Mouse (Mus musculus) mature B cell (primary cell): ENCODE measurements around the gene Mex3b.

Experiments
- in situ Hi-C: fragments of 300-500 bp; cut with MboI; formaldehyde crosslinking; loops from 2 replicates; pipeline ENCODE4 v1.14.3; 2019

Mex3b gene

DNA sequence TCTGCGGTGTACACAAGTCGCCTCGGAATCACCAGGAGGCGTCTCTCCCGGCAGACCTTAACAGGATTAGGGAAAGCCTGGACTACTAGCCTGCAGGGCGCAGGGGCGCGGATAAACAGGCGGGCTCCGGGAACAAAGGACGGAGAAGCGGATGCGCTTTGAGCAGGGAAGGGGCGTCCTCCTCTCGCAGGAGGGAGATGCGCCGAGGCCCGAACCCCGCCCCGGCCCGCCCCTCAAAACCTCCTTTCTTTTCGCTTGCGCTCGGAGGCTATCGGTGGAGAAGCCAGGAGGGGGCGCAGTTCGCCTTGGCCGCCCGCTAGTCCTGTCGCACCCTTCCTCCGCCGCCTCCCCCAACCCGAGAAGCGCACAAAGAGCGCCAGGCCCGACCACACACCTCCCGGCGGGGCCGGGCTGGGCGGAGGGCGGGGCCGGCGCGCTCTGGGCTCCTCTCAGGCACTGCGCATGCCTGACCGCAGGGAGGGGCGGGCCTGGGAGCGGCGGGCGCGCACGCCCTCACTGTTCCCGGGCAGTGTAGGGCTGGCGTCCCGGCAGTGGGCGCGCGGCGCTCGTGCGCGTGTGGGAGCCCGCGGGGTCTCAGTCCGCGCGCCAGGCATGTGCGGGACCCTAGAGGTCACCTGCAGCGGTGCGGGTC is 1.2 kb upstream of the Mex3b start:
- in situ Hi-C loops: loop anchor here (10.0 to 25.0 kb wide), 2 partner anchors 619 to 796 kb away; no protein-coding TSS in a partner anchor

DNA sequence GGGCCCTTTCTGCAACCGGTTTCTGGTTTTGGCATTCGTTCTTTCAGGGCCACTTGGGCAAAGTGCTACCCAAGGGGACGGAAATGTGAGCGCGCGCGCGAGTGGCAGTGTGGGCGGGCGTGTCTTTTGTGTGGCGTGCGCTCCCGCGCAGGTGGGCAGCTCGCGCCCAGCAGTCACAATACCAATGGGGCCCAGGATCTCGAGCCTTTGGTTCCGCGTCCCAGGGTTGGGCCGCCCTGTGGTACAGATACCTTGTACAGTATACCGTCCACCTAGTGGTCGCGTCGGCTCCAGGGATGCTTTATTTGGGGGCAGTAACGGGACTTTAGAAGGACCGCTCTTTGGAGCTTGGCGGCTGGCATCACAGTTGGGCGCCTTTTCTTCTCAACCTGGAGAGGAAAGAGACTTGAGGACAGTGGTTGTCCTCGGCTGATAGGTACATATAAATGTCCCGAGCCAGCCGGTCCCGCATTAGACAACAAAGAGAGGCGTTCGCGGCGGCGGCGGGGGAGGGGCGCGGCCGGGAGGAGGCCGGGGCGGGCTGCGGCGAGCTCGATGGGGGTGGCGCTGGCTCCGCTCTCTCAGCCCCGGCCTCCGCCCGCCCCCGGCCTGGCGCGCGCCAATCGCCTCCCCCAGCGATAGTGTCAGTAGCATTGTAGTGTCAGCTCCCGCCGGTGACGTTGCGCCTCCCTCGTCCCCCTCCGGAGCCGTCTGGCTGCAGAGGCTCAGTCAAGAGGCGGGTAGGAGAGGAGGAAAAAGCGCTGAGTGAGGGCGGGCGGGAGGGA is 455 bp upstream of the Mex3b start:
- in situ Hi-C loops: loop anchor here (10.0 to 25.0 kb wide), 2 partner anchors 618 to 796 kb away; no protein-coding TSS in a partner anchor

DNA sequence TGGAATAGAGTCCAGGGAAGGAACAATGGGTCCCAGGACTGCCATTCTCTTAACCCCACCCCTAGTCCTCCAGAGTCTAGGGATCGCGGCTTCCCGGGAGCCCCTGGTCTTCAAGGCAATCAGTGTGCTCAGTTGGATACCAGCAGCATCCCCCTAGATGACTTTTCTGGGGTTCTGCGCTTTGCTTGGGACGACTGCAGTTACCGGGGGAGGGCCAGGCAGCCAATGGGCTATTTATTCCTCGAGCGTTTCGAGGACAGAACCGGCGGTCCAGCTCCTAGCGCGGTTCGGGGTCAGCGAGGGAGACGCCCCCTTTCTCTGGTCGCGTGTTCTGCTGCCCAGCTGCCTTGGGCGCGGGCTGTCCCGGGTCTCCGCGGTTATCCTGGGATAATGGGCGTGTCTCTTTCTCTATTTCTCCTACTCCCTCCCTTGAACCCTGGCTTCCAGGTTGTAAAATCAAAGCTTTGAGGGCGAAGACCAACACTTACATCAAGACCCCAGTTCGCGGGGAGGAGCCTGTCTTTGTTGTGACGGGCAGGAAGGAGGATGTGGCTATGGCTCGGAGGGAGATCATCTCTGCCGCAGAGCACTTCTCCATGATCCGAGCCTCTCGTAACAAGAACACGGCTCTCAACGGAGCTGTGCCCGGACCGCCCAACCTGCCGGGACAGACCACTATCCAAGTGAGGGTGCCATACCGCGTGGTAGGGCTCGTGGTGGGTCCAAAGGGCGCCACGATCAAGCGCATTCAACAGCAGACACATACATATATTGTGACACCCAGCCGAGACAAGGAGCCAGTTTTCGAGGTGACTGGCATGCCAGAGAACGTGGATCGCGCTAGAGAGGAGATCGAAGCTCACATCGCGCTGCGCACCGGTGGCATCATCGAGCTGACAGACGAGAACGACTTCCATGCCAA is 1.4 kb downstream of the Mex3b start:
- in situ Hi-C loops: loop anchor here (10.0 to 25.0 kb wide), 2 partner anchors 616 to 794 kb away; no protein-coding TSS in a partner anchor

GRCm38 (mm10) chr7:82869231-82870147 is 2.4 kb downstream of the Mex3b start:
- in situ Hi-C loops: loop anchor here (10.0 to 25.0 kb wide), 2 partner anchors 615 to 793 kb away; no protein-coding TSS in a partner anchor

DNA sequence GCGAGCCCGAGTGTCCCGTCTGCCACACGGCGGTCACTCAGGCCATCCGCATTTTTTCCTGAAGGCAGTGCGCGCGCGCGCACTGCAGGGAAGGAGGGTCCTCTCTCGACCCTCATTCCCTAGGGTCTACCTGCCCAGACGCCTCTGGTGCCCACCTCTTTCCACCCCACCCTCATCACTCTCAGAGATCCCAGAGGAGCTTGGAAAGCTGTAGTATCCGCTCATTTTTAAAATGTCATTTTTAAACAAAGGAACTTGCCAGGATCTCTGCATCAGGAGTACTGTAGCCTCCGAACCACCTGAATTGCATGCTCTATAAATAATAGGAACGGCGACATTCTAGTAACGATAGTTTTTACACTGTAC is 3.0 kb downstream of the Mex3b start:
- in situ Hi-C loops: loop anchor here (25.0 kb wide), 1 partner anchor 792 kb away; no protein-coding TSS in a partner anchor

GRCm38 (mm10) chr7:82876551-82876950 is 9.4 kb downstream of the Mex3b start:
- in situ Hi-C loops: no loop called here

DNA sequence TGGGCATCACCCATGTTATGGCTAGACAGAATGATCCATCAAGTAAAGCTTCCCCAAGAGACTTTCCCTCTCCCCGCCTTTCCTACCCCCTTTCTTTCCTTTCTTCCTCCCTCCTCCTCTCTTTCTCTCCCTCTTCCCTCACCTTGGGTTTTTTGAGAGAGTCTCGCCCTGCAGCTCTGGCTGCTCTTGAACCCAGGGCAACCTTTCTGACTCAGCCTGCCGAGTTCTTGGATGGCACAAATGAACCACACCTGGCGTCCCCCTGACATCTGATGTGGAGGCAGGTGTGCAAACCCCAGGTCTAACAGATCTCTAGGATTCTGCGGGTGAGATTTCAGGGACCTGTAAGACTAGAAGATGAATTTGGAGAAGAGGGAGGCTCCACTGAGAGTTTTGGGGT is 12.9 kb downstream of the Mex3b start:
- in situ Hi-C loops: no loop called here

GRCm38 (mm10) chr7:82880700-82881099 is 13.6 kb downstream of the Mex3b start:
- in situ Hi-C loops: no loop called here

DNA sequence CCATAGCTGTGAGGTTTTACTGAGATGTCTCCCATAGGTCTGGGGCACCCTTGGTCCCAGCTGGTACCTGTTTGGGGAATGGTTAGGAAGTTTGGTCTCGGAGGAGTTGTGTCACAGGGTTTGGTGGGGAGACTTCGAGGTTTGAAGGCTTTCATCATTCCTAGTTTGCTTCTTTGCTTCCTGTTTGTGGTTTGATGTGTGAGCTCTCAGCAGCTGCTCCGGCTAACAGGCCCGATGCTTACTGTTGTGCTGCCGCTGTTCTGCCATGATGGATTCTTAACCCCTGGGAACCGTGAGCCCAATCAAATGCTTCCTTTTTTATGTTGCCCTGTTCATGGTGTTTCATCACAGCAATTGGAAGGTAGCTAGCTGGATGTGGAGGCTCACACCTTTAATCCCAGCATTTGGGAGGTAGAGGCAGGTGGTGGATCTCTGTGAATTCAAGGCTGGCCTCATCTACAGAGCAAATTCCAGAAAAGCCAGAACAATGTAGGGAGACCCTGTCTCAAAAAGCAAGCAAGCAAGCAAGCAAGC is 23.3 kb downstream of the Mex3b start:
- in situ Hi-C loops: no loop called here

GRCm38 (mm10) chr7:82890875-82891515 is 23.9 kb downstream of the Mex3b start:
- in situ Hi-C loops: no loop called here

DNA sequence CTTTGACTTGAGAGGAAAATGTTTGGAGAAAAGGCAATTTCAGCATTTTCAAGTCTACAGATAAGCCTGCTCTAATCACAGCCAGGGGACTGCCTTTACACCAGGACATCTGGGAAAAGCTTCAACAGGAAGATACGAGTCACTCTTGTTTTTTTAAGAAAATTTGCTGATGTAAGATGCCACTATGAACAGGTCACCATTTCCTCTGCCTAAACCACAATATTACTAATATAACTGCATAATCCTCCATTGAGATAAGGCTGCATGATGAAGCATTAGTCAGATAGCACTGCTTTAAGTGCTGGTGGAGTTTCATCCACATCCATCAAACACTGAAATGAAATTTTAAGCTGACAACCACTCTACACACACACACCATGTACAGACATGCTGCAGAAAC is 27.2 kb downstream of the Mex3b start:
- in situ Hi-C loops: no loop called here

GRCm38 (mm10) chr7:82895606-82896005 is 28.5 kb downstream of the Mex3b start:
- in situ Hi-C loops: no loop called here

DNA sequence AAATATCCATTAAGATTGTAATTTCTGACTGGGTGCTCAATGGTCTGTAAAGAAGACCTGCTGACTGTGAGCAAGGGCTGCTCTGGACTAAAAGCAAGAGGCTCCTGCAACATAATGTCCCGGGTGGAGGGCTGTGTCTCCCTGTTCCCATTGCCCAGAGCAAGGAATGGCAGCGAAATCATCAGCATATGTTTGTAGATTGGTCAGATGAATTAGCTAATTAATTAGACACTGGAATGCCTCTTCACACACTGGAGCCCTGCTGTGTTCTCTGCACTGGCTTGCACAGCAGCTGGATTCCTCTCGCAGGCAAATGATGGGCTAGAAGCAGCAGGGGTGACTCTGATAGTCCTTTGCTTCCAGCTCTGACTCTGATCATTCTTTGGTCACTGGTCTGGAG is 29.6 kb downstream of the Mex3b start:
- in situ Hi-C loops: no loop called here

DNA sequence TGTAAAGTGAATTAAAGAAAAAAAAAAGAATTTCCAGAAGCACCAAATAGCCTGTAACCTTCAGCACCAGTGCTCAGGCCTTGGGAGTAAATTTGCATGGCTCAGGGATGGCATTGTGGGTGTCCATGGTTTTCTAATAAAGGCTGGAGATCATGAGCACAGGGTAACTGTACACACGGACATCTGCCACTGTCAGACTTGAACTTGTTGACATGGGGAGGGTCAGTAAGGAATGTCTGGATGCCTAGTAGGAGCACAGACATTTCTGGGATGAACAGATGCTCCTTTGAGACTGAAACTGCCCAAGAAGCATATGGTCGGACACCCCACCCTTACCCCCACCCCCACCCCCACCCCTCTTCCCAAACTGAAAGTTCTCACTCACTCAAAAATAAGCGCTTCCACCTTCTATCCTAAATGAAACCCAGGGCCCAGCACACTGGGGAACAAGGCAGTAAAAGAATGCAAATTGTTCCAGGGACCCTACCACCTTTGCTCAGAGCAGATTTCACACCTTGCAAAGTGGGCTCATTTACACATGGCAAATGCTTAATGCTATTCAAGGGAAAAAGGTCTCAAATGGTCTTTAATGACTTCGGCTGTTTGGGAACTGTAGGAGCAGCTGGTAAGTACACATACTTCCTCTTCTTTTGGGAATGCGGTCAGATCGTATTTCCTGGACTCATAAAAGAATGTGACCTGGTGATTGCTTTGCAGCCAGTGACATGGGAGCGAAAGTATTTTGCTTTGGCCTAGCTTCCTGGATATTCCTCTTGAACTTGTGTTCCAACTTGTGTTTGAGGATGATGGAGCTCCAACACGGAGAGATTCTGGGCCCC is 32.5 kb downstream of the Mex3b start:
- in situ Hi-C loops: no loop called here

DNA sequence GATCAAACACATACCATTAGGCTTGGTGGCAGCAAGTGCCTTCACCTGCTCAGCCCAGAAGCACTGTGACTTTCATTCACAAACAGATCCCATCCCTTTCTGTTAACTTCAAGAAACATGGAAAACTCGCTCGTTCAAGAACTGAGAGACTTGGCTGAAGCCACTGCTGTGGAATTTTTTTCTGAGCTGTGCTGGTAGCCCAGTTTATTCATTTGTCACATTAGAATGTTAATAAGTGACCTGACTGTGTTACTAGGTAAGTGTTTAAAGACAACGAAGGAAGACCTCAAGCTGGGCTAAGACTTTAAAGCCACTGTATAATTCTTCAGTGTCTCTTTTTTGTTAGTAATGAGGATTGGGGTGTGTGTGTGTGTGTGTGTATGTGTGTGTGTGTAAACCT is 35.9 kb downstream of the Mex3b start:
- in situ Hi-C loops: no loop called here

- in situ Hi-C loops: no loop called here
Measured at GRCm38 (mm10) chr7:82905527-82905926, 38.4 kb downstream of the Mex3b start.

- in situ Hi-C loops: no loop called here
Measured at GRCm38 (mm10) chr7:82907081-82907480, 39.9 kb downstream of the Mex3b start.

DNA sequence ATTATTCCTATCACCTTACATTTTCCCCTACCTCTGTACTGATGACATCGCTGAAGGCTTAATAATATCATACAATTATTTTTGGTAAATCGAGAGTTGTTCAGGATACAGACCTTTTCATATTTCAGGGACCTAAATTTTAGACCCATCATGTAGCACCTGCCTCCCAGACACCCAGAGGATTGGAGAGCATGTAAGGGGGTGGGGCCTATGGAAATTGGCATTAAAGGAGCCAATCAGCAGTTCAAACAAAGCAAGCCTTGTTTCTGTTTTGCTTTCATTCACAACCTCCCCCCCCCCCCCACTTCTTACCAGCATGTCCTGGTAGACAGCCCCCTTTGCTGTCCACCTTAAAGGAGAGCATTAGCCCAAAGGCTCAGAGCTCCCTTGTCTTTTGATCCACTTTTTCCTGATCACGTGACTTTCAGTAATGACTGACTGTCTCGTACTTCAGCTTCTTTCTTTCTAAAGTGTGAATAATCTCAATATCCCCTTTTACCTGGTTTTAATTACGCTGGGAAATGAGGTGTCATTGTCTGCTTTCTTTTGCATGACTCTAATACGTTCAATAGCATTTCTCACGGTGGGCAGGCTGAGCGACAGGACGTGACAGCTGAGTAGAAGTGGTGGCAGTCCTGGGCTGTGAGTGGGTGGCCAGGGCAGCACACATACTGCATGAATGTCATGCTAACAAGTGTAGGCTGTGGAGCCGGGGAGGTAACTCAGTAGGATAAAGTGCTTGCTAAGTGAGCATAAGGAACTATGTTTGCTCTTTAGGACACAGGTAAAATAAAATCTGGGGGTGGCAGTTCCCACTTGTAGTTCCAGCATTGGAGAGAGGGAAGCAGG is 43.6 kb downstream of the Mex3b start:
- in situ Hi-C loops: no loop called here
